Mouse (Mus musculus) testis, adult 2 months (tissue): ENCODE measurements around the gene Slc37a2. TPM values are rescaled to one million over a fixed set of nuclear protein-coding genes. Genes with fewer than 3 reads are reported as not detected.

Source experiments
- H3K27ac ChIP-seq: fragments of 200-500 bp; 2 replicates; pipeline ENCODE4 v1.5.1; 2012; ENCODE audit warnings: low read depth, low read length; ENCODE audit not compliant: control insufficient read depth, insufficient read depth
- H3K27me3 ChIP-seq: fragments of 200-500 bp; 2 replicates; pipeline ENCODE4 v1.6.1; 2012; ENCODE audit warnings: mild to moderate bottlenecking, low read length, moderate library complexity; ENCODE audit not compliant: control insufficient read depth, insufficient read depth
- H3K36me3 ChIP-seq: fragments of 200-500 bp; 2 replicates; pipeline ENCODE4 v1.6.1; 2012; ENCODE audit warnings: mild to moderate bottlenecking, low read length; ENCODE audit not compliant: control insufficient read depth, insufficient read depth
- H3K4me1 ChIP-seq: fragments of 200-500 bp; 2 replicates; pipeline ENCODE4 v1.6.1; 2012; ENCODE audit warnings: low read length; ENCODE audit not compliant: control insufficient read depth, insufficient read depth
- H3K4me3 ChIP-seq: fragments of 200-500 bp; 2 replicates; pipeline ENCODE4 v1.5.1; 2012; ENCODE audit warnings: low read depth, mild to moderate bottlenecking, low read length, moderate library complexity, mixed read lengths; ENCODE audit not compliant: control insufficient read depth
- CTCF ChIP-seq: fragments of 200-500 bp; IDR thresholded peaks from 2 replicates; pipeline ENCODE4 v1.5.1; 2012; ENCODE audit warnings: low read depth, mild to moderate bottlenecking, inconsistent platforms, low read length, moderate library complexity; ENCODE audit not compliant: control insufficient read depth, insufficient read depth, insufficient replicate concordance
- POLR2A ChIP-seq: fragments of 200-500 bp; IDR thresholded peaks from 2 replicates; pipeline ENCODE4 v1.6.1; 2012; ENCODE audit warnings: low read depth, mild to moderate bottlenecking, inconsistent platforms, low read length, moderate library complexity; ENCODE audit not compliant: control insufficient read depth
- polyA plus RNA-seq: library from polyadenylated mRNA; depleted of rRNA; stranded (reverse); fragments of >200 nt; gene quantifications from 2 replicates; pipeline ENCODE4 v1.2.3, GENCODE M21; 2012

Slc37a2 gene
- polyA plus RNA-seq, 1 experiment = 5.4 TPM

DNA sequence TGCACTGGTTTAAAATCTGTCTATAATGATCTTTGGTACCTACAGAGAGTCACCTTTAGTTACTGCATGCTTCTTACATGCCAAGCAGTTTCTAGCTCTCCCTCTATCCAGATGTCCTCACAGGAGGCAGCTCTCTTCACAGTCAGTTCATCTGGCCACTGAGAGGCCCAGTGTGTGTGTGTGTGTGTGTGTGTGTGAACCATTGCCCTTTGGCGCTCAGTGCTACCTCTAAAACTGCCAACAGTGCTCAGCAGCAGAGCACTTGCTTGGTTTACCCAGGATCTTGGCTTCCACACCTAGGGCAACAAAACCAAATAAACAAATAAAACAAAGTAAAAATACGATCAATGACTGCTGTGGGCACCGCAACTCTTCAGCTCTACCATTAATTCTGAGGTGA, 5.6 kb downstream of the Slc37a2 start:
- H3K36me3 ChIP-seq = no peaks in the 10 kb centered on the region
- no peak for TF ChIP-seq CTCF
- no peak for TF ChIP-seq POLR2A
- no peak overlapping the region for H3K27ac ChIP-seq
- H3K27me3 ChIP-seq = no peaks in the 10 kb centered on the region
- no peak overlapping the region for H3K4me3 ChIP-seq
- peaks cover 4% of the 10 kb centered on the region for H3K4me1 ChIP-seq

DNA sequence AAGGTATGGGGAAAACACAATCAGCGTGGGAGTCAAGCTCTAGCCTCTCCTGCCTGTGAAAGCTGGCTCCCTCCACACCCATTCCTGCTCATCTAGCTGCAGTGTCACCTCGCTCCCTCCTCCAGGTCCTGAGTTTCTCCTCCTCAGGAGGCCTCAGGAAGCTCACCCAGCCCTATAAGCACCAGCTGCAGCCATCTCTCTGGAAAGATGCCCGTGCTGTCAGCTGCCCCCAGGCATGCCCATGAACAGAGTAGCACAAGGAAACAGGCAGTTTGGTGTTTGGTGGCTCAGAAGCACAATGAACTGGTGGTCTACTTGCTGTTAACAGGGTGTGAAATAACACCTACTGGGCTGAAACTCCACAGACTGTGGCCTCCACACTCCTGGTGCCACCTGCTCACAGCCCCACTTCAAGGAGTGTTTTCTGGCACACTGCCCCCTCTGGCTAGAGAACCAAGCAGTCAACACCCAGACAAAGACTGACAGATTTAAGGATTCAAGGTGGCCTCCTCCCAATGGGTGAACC, 7.1 kb downstream of the Slc37a2 start:
- Histone ChIP-seq H3K36me3 (no peaks in the 10 kb centered on the region), H3K4me3 (no peak overlapping the region), H3K27ac (no peak overlapping the region), H3K27me3 (no peaks in the 10 kb centered on the region), H3K4me1 (no peaks in the 10 kb centered on the region)
- no peak for TF ChIP-seq CTCF
- no peak for TF ChIP-seq POLR2A

DNA sequence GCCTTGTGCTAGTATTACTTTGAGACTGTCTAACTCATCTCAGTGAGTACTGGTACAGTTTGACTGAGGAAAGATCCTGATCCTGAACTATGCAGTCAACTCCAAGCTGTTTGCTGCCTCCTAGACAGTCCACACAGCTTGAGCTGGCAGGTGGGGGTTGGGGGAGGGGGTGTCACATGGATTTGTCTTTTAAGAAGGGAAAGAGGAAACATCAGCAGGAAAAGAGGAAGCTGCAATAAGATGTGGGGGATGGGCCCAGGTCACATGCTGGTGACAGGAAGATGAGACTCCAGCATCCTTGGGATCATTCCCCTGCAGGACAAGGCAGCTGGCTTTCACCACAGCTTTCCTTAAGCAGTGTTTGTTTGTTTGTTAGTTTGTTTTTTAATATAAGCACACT, 8.1 kb downstream of the Slc37a2 start:
- no peak overlapping the region for H3K4me3 ChIP-seq
- H3K27me3 ChIP-seq = no peaks in the 10 kb centered on the region
- H3K4me1 ChIP-seq = no peaks in the 10 kb centered on the region
- no peak for TF ChIP-seq CTCF
- no peak for TF ChIP-seq POLR2A
- H3K27ac ChIP-seq = no peak overlapping the region
- H3K36me3 ChIP-seq = no peaks in the 10 kb centered on the region

DNA sequence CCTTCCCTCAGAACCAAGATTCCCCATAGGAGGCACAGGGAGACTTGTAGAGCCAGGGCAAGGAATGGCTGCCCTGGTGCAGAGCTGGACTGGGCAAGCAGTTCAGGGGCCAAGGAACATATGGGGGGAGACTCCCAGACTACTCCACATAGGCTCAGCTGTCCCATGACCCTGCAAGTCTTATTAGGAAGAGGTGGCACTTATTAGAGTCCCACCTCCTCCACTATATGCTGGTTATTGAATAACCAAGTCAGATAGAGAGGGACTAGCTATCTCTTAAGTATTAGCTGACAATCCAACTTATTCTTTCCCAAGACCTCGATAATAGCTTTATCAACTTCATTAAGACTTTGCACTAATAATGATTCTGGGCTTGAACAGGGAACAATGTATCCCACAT, 9.7 kb downstream of the Slc37a2 start:
- H3K4me3 ChIP-seq = no peak overlapping the region
- no peak for TF ChIP-seq POLR2A
- TF ChIP-seq CTCF = no peak
- no peaks in the 10 kb centered on the region for H3K4me1 ChIP-seq
- H3K36me3 ChIP-seq = no peaks in the 10 kb centered on the region
- H3K27ac ChIP-seq = no peak overlapping the region
- no peaks in the 10 kb centered on the region for H3K27me3 ChIP-seq

DNA sequence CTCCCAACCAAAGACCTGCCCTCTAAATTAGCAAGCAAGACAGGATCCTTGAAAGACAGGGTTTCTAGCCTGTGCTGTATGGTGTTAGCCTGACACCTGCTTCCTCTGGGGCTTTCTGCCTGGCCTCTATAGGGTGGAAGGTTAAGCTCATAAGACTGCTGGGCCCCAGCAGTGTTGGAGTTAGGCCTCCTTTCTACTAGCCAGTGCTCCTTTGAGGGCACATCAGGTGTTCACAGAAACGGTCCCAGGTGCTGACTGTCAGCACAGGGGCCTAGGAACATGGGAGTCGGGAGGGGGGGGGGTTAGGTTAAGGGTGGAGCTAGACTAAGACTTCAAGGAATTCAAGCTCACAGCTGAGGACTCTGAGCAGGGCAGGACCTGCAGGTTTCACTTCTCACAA, 10.1 kb downstream of the Slc37a2 start:
- Histone ChIP-seq H3K36me3 (no peaks in the 10 kb centered on the region), H3K4me3 (no peak overlapping the region), H3K27ac (no peak overlapping the region), H3K27me3 (no peaks in the 10 kb centered on the region), H3K4me1 (no peaks in the 10 kb centered on the region)
- TF ChIP-seq POLR2A (no peak), CTCF (no peak)

DNA sequence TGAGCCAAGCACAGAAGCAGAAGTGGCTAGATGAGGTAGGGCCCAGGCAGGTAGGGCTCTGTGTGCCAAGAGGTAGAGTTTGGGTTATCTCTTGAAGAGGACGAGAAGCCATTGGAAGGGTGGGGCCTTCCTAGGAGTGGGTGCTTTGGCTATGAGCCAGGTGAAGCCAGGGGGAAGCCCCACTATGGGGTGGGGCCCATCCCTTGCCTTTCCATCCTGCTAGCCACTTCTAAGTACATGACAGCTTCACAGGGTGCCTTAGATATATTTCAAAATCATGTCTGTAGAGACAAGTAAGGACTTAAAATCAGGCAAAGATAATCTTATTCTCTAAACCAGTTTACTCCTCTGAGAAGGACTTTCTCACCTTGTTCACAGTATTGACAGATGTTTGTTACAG, 10.9 kb downstream of the Slc37a2 start:
- Histone ChIP-seq H3K4me3 (no peak overlapping the region), H3K36me3 (no peaks in the 10 kb centered on the region), H3K27me3 (no peaks in the 10 kb centered on the region), H3K4me1 (no peaks in the 10 kb centered on the region), H3K27ac (no peak overlapping the region)
- TF ChIP-seq CTCF = no peak
- TF ChIP-seq POLR2A = no peak

DNA sequence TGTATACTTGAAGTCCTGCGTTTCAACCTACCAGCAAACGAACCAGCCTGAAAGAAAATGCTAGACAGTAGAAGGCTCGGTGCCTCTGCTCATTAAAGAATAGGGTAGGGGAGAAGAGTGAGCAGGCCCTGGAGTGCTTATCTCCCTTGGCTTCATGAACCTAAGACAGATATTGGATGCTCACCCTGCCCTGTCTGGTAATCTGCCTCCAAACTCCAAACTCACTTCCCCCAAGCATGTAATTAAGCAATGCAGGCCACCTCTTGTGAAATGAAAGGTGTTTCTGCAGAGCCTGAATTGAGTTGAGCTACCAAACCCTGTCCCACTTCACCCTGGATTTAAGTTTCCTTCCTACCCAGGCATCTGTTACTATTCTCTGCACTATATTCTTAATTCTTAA, 12.8 kb downstream of the Slc37a2 start:
- H3K4me3 ChIP-seq = no peak overlapping the region
- H3K36me3 ChIP-seq = no peaks in the 10 kb centered on the region
- no peak for TF ChIP-seq CTCF
- no peak for TF ChIP-seq POLR2A
- no peak overlapping the region for H3K27ac ChIP-seq
- no peaks in the 10 kb centered on the region for H3K27me3 ChIP-seq
- no peaks in the 10 kb centered on the region for H3K4me1 ChIP-seq

DNA sequence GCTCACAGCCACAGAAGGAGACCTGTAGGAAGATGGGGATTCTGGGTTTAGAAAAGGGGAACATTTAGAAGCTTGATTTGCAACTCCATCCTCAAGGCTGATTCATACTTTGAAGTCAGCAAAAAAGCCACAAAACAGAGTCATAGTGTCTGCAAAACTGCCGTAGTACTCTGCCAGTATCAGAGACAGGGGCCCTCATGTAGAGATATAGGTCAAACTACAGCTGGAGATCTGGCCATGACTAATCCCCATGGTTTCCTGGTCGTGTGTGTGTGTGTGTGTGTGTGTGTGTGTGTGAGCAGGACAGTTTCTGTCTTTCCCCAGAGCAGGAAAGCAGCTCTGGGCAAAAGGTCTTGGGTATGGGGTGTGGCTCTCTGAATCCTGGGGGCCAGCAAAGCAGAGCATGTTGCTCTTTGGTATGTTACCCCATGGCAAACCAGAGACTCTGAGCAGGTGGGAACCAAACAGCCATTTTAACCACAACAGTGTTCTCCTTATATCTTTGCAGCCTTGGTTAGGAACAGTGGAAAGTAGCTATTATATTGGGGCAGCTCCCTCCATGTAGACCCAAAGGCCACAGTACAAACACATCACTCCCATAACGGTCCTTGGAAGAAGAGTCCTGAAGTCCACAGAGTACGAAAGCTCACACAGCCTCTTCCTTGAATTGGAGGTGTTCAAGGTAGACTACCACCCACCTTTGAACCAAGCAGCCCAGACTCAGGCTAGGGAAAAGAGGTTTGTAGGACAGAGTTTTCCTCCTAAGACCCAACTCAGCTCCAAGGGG, 19.4 kb downstream of the Slc37a2 start:
- no peak for TF ChIP-seq POLR2A
- TF ChIP-seq CTCF = no peak
- Histone ChIP-seq H3K4me3 (no peak overlapping the region), H3K36me3 (no peaks in the 10 kb centered on the region), H3K27me3 (no peaks in the 10 kb centered on the region), H3K4me1 (no peaks in the 10 kb centered on the region), H3K27ac (no peak overlapping the region)
